Mouse (Mus musculus) urinary bladder, postnatal 25 days (tissue): Measurements from ENCODE around the gene Med12.
"Not testable (repeated sequence)": the region's sequence is repeated elsewhere in the genome, so short reads cannot be mapped to it uniquely, and the experiment has no call there.

ENCODE experiments used
- DNase-seq: peaks from one replicate; pipeline ENCODE4 v3.0.0; 2022; ENCODE audit warnings: low spot score

The Med12 gene

DNA sequence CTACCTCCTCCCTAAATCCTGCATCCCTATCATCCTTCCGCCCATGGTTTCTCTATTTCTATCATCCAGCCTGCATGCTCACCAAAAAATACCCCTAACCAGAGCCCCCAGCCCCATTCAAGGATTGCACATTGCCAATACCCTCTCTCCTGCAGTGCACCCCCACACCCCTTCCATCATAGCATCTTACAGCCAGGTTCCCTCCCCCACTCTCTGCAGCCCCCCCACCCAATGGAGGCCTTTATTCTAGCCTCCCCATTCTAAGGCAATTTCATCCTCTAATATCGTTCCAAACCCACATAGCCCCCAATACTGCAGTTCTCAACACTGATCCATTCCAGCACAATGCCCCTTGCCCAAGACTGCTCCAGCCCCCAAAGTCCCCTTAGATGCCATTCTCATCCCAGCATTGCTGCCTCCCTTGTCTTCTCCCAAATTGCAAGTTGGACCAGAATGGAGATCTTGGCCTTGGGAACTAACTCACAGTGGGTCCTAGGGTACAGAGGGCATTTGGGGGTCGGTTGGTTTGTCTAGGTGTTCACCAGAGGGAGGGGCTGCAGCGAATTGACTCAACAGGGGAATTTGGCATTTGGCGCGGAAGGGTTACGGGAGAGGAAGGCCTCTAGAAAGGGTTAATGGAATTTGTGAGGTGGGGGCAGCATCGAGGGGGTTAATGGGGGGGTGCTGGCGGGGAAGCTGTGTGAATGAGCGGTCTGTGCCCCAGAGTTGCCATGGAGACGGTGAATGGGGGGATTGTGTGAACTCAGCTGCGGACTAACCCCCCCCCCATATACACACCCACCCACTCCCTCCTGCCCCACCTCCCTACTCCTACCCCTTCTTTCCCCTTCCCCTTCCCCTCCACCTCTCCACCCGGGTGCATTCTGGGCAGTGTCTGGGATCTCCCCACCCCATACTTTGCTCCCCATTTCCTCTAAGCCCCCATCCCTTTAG is 25.9 kb downstream of the Med12 start:
- DNase-seq: no peak

DNA sequence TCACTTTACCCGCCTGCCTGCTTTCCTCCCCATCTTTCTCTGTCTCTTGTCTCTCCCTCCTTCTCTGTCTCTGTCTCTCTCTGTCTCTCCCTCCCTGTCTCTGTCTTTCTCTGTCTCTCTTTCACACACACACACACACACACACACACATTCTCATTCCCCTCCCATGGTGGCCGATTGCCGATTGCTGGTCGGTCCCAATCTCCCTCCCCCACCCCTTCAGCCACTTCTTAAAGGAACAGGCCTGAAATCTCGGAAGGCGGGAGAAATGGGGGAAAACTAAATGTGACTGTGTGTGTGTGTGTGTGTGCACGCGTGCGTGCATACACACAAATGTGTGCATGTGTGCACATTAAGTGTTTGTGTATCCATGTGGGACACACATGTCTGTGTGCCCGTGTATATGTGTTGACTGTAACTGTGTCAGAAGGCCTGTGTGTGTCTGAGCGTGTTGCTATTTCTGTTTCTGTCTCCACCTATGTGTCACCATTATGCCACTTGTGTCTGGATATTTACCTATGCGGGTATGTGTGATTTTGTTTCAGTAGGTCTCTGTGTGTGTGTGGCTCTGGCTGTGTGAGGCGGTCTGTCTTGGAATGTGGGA is 26.7 kb downstream of the Med12 start:
- DNase-seq: no peak

DNA sequence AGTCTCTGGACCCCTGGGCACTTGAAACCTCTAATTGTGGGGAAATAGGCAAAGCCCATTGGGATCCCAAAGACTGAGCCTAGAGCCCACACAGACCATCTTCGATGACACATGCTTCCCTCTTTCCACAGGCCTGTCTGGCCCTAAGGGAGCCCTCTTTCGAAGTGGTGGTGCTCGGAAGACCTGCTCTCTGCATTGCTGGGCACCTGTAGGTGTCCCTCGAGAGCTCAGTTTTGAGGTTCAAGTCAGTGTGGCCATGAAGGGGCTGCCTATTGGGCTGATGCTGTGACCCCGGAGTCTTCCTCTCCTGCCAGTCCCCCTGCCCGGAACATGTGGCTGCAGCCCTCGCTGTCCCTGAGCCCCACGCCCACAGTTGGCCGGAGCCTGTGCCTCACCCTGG is 27.8 kb downstream of the Med12 start:
- no peak for DNase-seq

DNA sequence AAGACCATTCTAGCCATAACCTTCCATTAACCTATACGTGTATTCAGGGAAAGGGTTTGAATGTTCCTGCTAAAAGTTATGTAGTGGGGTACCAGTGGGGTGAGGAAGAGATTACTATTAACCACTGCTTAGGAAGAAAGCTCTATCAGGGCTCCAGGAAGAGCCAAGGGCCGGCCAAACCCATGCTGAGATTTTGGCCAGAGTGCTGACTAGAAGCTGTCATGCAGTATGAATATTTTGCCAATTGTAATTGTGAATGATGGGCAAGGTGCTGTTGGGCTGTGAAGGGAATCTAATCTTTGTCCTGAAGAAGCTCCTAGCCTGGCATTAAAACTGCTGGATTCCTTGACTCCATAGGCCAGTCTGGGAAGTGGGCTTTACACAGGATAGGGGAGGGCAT is 30.8 kb downstream of the Med12 start:
- DNase-seq: no peak

DNA sequence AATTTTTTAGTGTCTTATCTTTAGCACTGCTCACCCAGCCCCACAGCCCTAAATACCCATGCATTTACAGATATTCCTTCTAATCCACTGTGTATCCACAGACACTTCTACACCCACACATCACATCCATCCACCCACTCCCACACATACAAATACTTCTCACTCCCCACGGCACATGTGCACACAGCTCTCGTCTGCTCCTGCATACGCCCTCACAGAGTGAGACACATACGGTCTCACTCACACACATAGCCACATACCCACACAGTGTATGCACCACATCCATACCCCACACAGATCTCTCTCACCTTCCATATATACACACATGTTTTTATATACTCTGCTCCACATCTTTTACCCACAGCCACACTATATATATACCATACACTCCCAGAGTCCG is 35.5 kb downstream of the Med12 start:
- DNase-seq: no peak

DNA sequence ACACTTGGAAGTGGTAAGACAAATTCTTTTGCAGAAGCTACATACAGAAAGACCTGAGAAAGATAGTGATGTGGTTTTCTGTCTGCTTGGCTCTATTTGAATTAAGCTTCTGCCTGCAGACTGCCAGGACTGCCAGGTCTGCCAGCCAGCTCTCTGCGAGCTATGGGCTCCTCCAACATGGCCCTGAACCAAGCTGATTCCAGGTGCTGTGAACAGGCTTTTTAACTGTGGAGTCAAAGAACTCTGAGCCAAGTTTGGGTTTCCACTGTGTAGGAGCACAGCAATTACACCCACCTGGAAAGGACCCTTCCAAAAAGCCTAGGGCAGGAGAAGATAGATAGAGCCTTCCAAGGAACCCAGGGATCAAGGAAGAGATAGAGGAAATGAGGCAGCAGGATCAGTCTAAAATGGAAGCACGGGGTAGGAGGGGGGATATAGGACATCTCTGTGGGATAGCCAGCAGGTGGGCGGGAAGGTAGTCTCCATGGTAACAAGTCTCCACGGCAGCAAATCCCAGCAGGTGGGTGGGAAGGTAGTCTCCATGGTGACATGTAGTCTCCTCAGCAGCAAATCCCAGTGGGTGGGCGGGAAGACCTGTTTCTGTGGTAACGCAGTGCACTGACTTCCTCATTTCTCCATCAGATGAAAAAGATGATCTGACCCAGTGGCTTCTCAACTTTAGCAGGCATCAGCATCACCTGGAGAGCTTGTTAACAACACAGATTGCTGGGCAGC is 40.0 kb downstream of the Med12 start:
- no peak for DNase-seq

DNA sequence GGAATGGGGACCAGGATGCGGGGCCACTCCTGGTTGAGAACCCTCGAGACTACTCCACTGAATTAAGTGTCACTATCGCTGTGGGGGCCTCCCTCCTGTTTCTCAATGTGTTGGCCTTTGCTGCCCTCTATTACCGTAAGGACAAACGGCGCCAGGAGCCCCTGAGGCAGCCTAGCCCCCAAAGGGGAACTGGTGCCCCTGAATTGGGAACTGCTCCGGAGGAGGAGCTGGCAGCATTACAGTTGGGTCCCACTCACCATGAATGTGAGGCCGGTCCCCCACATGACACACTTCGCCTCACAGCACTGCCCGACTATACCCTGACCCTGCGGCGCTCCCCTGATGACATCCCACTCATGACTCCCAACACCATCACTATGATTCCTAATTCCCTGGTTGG is 45.9 kb downstream of the Med12 start:
- DNase-seq: no peak

DNA sequence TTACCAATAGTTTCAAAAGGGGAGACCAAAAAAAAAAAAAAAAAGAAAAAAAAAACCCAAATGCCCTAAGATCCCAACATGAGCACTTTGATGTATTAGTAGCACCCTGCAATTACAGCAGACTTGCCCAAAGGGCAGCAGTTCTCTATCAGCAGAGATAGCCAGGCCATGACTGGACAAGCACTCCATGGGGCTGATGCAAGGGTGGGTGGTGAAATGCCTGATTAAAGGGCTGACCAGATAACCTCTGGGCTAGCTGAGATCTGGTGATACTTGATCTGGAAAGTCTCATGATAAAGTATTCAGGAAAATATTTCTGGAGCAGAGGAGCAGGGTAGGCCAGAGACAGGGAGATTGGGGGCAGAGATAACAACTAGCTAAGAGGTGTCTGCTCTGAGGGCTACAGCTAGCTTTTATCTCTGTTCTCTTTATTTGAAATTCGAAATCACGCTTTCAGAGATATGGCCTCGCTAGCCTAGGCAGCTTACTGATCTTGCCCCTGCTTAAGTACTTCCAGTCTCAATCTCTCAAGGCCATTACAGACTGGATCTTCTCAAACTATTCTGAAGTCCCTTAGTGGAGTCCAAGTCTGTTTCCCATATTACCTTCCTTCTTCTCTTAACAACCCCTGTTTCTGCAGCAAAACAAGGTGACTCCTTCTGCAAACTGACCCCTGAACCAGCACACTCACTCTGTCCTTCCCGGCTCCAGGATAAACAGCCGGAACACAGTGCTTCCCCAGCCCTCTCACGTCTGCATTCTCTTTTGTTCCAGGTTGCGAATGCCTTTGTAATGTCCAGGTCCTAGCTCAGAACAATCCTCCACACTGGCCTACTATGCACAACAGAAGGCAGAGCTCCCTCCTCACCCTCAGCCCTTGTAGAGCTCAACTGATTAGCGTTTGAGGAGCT is 52.4 kb downstream of the Med12 start:
- no peak for DNase-seq

DNA sequence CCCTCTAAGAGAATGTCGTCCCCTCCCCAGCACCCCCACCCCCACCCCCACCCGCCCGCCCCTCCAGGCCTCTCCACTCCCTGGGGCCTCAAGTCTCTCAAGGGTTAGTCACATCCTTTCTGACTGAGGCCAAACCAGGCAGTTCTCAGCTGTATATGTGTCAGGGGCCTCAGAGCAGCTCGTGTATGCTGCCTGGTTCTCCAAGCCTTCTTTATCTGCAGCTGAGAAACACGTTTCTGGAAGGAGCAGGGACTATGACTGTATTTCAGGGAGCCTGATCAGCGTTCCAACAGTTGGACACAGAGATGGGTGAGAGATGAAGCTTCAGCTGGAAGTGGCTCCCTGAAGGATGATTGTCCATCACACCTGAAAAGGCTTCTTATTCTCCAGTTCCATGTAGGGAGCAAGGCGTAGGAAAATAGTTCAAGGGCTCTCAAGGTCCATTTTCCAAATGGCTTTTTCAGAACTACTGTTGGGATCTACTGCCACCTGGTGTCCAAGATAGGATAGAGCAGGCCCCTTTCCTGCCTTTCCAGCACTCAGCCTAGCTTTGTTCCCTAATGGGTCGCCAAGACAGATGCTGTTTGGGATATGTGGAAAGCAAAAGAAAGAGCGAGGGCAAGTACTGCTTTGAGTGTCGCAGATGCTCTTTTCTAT is 55.7 kb downstream of the Med12 start:
- DNase-seq: peak; percentile 29

DNA sequence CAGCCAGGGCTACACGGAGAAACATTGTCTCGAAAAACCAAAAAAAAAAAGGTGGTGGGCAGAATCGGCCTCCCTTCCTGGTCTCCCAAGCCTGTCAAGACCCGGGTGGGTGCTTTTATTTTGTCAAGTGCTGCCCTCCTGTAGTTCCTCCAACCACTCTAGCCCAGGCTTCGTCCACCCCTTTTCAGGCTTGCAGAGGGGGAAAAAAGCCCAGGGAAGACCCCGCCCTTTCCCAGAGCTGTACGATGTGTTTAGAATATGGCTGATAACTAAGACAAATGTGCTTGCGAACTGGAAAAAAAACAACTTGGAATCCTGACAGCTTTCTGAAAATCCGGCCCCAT is 58.2 kb downstream of the Med12 start:
- no peak for DNase-seq

DNA sequence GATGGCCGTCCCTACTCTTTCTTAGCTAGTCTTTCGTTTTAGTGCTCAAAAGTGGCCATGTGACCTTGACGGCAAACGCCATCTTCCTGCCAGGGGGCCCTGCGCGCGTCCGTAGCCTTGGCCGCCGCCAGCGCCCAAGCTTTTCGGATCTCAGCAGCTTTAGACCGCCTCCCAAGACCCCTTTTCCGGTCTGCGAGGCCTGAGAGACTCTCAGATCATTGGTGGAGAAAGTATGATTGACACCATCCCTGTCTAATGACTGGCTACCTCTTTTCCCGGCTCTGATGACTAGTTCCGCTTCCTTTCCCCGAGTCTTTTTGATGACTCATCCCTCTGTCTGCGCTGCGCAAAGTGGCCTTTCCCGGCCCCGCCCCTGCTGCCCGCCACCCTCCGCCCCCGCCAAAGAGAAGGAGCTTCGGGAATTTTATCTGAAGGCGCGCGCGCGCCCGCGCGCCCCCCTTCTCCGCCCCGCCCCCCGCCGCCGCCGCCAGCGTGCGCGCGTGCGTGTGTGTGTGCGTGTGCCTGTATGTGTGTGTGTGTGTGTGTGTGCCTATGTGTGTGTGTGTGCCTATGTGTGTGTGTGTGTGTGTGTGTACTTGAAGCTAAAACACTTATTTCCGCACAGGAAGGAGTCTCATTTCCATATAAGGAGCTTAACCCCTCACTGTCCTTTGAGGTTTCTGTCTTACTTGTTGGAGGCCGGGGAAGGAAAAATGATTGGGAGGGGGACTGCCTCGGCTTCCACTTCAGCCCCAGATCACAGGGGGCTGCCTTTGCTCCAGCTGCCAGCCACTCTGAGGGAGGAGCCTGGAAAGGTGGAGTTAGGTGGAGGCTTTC is 58.8 kb downstream of the Med12 start:
- DNase-seq: peak; percentile 59

DNA sequence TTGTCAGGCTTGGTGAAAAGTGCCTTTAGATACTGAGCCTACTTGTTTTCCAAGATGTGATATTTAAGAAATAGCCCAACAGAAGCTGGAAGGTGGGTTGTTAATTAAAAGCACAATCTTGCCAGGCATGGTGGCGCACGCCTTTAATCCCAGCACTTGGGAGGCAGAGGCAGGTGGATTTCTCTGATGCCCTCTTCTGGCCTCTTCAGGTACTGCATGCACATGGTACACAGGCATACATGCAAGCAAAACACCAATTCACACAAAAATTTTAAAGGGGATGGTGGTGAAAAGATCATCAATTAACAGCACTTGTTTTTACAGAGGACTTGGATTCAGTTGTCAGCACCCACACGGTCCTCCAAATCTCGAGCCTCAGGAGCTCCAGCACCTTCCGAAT is 60.8 kb downstream of the Med12 start:
- no peak for DNase-seq

DNA sequence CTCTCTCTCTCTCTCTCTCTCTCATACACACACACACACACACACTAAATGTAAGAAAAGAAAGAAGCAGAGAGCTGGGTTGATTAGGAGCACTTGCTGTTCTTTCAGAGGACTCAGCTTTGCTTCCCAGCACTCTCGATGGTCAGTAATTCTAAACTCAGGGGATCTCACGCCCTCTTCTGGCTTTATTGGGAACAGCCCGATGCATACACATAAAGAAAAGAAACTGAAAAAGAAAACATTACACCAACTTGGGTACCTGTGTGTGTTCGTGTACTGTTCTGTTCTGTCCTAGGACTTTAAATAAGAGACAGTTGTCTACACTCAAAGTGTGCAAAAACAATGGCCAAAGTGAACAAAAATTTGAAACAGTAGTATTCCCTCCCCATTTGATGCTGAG is 64.8 kb downstream of the Med12 start:
- no peak for DNase-seq

DNA sequence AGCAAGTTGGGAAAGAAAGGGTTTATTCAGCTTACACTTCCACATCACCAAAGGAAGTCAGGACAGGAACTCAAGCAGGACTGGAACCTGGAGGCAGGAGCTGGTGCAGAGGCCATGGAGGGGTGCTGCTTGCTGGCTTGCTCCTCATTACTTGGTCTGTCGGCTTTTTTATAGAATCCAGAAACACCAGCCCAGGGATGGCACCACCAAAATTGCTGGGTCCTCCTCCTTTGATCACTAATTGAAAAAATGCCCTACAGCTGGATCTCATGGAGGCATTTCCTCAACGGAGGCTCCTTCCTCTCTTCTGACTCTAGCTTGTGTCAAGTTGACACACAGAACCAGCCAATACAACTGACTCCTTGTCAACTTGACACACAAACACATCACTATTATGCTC is 69.0 kb downstream of the Med12 start:
- not testable (repeated sequence) for DNase-seq

DNA sequence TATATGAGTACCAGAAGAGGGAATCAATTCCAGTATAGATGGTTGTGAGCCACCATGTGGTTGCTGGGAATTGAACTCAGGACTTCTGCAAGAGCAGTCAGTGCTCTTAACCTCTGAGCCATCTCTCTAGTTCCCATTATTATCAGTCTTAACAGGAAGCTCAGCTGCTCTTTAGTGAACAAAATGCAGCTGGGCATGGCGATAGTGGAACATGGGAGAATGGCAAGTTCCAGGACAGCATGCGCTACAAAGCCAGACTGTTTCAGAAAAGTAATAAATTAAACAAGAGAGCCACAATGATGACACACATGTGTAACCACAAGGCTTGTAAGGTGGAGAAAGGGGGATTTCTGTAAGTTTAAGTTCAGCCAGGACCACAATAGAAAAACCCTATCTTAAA is 71.6 kb downstream of the Med12 start:
- DNase-seq: no peak

DNA sequence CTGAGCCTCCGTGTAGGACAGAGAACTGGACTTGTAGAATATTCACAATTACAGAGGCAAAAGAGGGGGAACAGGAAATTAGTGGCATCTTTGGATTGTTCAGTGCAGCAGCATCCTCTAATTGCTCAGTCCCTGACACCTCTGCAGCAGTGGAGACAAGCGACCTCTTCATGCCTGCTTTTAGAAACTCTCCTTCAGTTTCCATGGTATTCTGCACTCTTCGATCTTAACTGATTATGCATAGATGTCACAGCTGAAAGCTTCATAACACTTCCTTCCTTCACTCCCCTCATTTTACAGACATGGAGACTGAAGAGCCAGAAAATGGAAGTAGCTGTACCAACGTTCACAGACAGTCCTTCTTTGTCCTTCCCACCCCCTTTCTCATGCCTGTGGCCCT is 72.6 kb downstream of the Med12 start:
- no peak for DNase-seq
